Mouse (Mus musculus): ENCODE measurements around the gene Bin2. TPM values are rescaled to one million over a fixed set of nuclear protein-coding genes. Genes with fewer than 3 reads are reported as not detected.
A peak's percentile ranks its signal among the peaks of the same experiment; 100 is the strongest.

The Bin2 gene
- total and polyA plus RNA-seq, 3 experiments = 1.6 to 3.0 (median 2.0) TPM

GRCm38 (mm10) chr15:100635851-100636645 is 33.3 kb downstream of the Bin2 start:
- H3K79me2 ChIP-seq (replicated peaks; ENCODE audit: control insufficient read depth, insufficient read depth, low read length) = no peaks in the 10 kb centered on the region
- DNase-seq = no peak
- H3K4me1 ChIP-seq (ENCODE audit: control insufficient read depth, insufficient read depth, low read length) = peaks cover 17% of the 10 kb centered on the region
- H3K27me3 ChIP-seq (ENCODE audit: control insufficient read depth, insufficient read depth, low read length) = no peaks in the 10 kb centered on the region; the same call in 1 of the 2 replicates
- peak overlapping the region; percentile 93 for H3K9ac ChIP-seq (ENCODE audit: low read depth, low read length)
- TF ChIP-seq POLR2A (IDR thresholded peaks at IDR 0.05; ENCODE audit: insufficient read depth, low read depth, low read length) = no peak
- WGBS = 12% methylated on average over 38 of the region's 38 CpGs
- peak overlapping the region; percentile 77 for H3K4me3 ChIP-seq
- no peaks in the 10 kb centered on the region; the same call in 1 of the 2 replicates for H3K36me3 ChIP-seq (ENCODE audit: control insufficient read depth, insufficient read depth, low read length)
- intact Hi-C loops (cut with DNase I) = loop anchor here (5.0 kb wide), 1 partner anchor 46 kb away; no protein-coding TSS in a partner anchor
- peak overlapping the region; percentile 79 for H3K27ac ChIP-seq

GRCm38 (mm10) chr15:100635239-100635638 is 34.1 kb downstream of the Bin2 start:
- Histone ChIP-seq H3K27me3 (ENCODE audit: control insufficient read depth, insufficient read depth, low read length) (no peaks in the 10 kb centered on the region; the same call in 1 of the 2 replicates), H3K79me2 (replicated peaks; ENCODE audit: control insufficient read depth, insufficient read depth, low read length) (no peaks in the 10 kb centered on the region), H3K4me1 (ENCODE audit: control insufficient read depth, insufficient read depth, low read length) (peaks cover 12% of the 10 kb centered on the region), H3K9ac (ENCODE audit: low read depth, low read length) (no peak overlapping the region), H3K27ac (peak overlapping the region; percentile 79; the same call in 1 of the 2 replicates), H3K4me3 (peak overlapping the region; percentile 77; the same call in 1 of the 2 replicates), H3K36me3 (ENCODE audit: control insufficient read depth, insufficient read depth, low read length) (no peaks in the 10 kb centered on the region; the same call in 1 of the 2 replicates)
- TF ChIP-seq EP300 (IDR thresholded peaks at IDR 0.05; ENCODE audit: insufficient read depth, low read depth, low read length) = no peak
- TF ChIP-seq POLR2A (IDR thresholded peaks at IDR 0.05; ENCODE audit: insufficient read depth, low read depth, low read length) = no peak
- TF ChIP-seq CTCF (IDR thresholded peaks at IDR 0.05) = no peak
- intact Hi-C loops (cut with DNase I) = loop anchor here (5.0 kb wide), 1 partner anchor 47 kb away; no protein-coding TSS in a partner anchor
- no peak for DNase-seq
- WGBS = 37% methylated on average over 9 of the region's 9 CpGs

DNA sequence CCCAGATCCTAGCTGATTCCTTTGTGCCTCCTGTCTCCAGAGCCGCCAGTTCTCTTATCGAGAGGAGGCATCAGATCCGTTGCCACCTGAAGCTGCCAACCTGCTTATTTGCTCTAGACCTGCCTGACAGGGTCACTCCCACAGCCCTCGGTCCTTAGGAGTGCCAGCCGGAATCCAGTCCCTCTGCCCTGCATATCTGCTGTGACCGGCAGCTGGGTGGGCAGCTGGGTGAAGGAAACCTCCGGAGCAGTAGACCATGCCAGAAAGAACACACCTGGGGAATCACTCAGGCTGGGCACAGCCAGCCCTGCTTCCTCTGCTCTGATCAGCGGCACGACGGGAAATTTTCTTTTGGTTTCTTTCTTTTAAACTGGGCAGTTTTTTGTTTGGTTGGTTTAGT is 36.0 kb downstream of the Bin2 start:
- H3K4me1 ChIP-seq (ENCODE audit: control insufficient read depth, insufficient read depth, low read length) = peaks cover 14% of the 10 kb centered on the region
- no peak overlapping the region for H3K4me3 ChIP-seq
- DNase-seq = no peak
- TF ChIP-seq POLR2A (IDR thresholded peaks at IDR 0.05; ENCODE audit: insufficient read depth, low read depth, low read length) (no peak), EP300 (IDR thresholded peaks at IDR 0.05; ENCODE audit: insufficient read depth, low read depth, low read length) (no peak)
- H3K27me3 ChIP-seq (ENCODE audit: control insufficient read depth, insufficient read depth, low read length) = no peaks in the 10 kb centered on the region; the same call in 1 of the 2 replicates
- H3K79me2 ChIP-seq (replicated peaks; ENCODE audit: control insufficient read depth, insufficient read depth, low read length) = no peaks in the 10 kb centered on the region
- no peaks in the 10 kb centered on the region; the same call in 1 of the 2 replicates for H3K36me3 ChIP-seq (ENCODE audit: control insufficient read depth, insufficient read depth, low read length)
- intact Hi-C loops (cut with DNase I) = no loop called here
- peak overlapping the region; percentile 36; the same call in 1 of the 2 replicates for H3K9ac ChIP-seq (ENCODE audit: low read depth, low read length)
- 58% methylated on average over 10 of the region's 10 CpGs for WGBS
- peak overlapping the region; percentile 7; the same call in 1 of the 2 replicates for H3K27ac ChIP-seq

- H3K36me3 ChIP-seq (ENCODE audit: control insufficient read depth, insufficient read depth, low read length) = no peaks in the 10 kb centered on the region; the same call in 1 of the 2 replicates
- H3K27ac ChIP-seq = peak overlapping the region; percentile 20; the same call in 1 of the 2 replicates
- no peak for DNase-seq
- no peak overlapping the region for H3K9ac ChIP-seq (ENCODE audit: low read depth, low read length)
- 54% methylated on average over 5 of the region's 5 CpGs for WGBS
- H3K4me3 ChIP-seq = no peak overlapping the region
- intact Hi-C loops (cut with DNase I) = no loop called here
- H3K27me3 ChIP-seq (ENCODE audit: control insufficient read depth, insufficient read depth, low read length) = no peaks in the 10 kb centered on the region; the same call in 1 of the 2 replicates
- peaks cover 12% of the 10 kb centered on the region for H3K4me1 ChIP-seq (ENCODE audit: control insufficient read depth, insufficient read depth, low read length)
- no peaks in the 10 kb centered on the region for H3K79me2 ChIP-seq (replicated peaks; ENCODE audit: control insufficient read depth, insufficient read depth, low read length)
- no peak for TF ChIP-seq EP300 (IDR thresholded peaks at IDR 0.05; ENCODE audit: insufficient read depth, low read depth, low read length)
- no peak for TF ChIP-seq CTCF (IDR thresholded peaks at IDR 0.05)
- no peak for TF ChIP-seq POLR2A (IDR thresholded peaks at IDR 0.05; ENCODE audit: insufficient read depth, low read depth, low read length)
Measured at GRCm38 (mm10) chr15:100632323-100632722, 37.0 kb downstream of the Bin2 start.

DNA sequence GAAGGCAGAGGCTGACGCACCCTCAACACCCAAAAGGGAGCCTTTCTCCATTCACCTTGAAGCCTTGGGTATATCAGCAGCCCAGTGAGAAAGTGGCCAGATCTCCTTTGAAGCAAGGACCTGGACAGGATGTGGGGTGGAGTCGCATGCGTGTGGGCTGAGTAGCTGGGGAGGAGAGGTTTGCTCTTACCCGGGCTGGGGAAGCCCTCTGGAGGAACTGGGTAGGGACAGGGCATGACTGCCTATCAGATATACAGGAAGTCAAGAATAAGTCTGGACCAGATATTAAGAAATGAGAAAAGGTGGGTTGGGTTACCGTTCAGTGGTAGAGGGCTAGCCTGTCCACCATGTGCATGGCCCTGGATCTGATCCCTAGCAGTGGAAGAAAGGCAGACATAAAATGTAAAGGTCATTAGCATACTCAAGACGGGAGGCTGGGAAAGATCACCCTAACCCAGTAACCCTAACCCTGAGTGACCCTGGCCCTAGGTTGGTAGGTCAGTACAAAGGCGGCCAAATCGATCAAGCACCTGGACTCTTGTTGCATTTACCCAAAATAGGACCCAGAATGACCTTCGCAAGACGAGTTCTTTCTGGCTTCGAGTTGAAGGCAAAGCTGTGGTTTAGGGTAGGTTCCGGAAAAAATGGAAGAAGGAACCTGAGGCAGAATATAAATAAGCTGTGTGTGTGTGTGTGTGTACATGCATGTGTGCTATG is 37.7 kb downstream of the Bin2 start:
- no peak for DNase-seq
- intact Hi-C loops (cut with DNase I) = no loop called here
- no peak overlapping the region for H3K27ac ChIP-seq

More for the DNA sequence above, 37.7 kb downstream of the Bin2 start:
- Histone ChIP-seq H3K4me1 (ENCODE audit: control insufficient read depth, insufficient read depth, low read length) (peaks cover 12% of the 10 kb centered on the region), H3K79me2 (replicated peaks; ENCODE audit: control insufficient read depth, insufficient read depth, low read length) (no peaks in the 10 kb centered on the region), H3K9ac (ENCODE audit: low read depth, low read length) (no peak overlapping the region), H3K36me3 (ENCODE audit: control insufficient read depth, insufficient read depth, low read length) (no peaks in the 10 kb centered on the region; the same call in 1 of the 2 replicates), H3K27me3 (ENCODE audit: control insufficient read depth, insufficient read depth, low read length) (no peaks in the 10 kb centered on the region; the same call in 1 of the 2 replicates), H3K4me3 (no peak overlapping the region)
- TF ChIP-seq EP300 (IDR thresholded peaks at IDR 0.05; ENCODE audit: insufficient read depth, low read depth, low read length) = no peak
- no peak for TF ChIP-seq POLR2A (IDR thresholded peaks at IDR 0.05; ENCODE audit: insufficient read depth, low read depth, low read length)
- no peak for TF ChIP-seq CTCF (IDR thresholded peaks at IDR 0.05)
- 67% methylated on average over 12 of the region's 12 CpGs for WGBS

Measured in heart, adult 2 months (tissue).